Mouse (Mus musculus): Measurements from ENCODE around the gene Siglech. TPM values are rescaled to one million over a fixed set of nuclear protein-coding genes. Genes with fewer than 3 reads are reported as not detected.
"Not testable (repeated sequence)": the region's sequence is repeated elsewhere in the genome, so short reads cannot be mapped to it uniquely, and the experiment has no call there.

The Siglech gene
- polyA plus RNA-seq, 1 experiment from 2014 or later = 0.96 TPM

DNA sequence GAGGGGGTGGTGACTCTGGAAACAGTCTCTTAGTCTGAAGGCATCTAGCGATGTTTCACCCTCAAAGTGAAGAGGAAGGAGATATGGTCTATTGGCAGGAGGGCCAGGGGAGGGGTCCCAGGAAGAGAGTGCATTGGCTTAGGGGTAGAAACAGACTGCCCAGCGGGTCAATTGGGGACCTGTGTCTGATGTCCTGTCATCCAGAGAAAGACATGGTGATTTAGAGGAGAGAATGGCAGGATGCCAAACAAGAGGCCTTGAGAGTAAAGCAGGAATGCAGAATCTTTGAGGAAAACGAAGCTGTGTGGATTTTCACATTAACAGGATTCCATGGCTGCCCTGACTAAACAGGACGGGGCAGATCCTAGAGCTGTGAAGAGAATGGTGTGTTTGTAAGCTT lies 12.0 kb downstream of the Siglech start:
- Histone ChIP-seq H3K9me3 (ENCODE audit: control insufficient read depth, low read length) (no peaks in the 10 kb centered on the region), H3K27ac (ENCODE audit: low read depth, low read length) (no peak overlapping the region), H3K4me1 (ENCODE audit: control insufficient read depth, insufficient read depth, low read length) (no peaks in the 10 kb centered on the region), H3K36me3 (ENCODE audit: control insufficient read depth, insufficient read depth, low read length) (no peaks in the 10 kb centered on the region), H3K9ac (ENCODE audit: low read length) (no peak overlapping the region), H3K4me3 (ENCODE audit: low read depth, low read length) (no peak overlapping the region), H3K4me2 (no peak overlapping the region), H3K27me3 (ENCODE audit: control insufficient read depth, insufficient read depth, low read length) (no peaks in the 10 kb centered on the region)
- DNase-seq (ENCODE audit: low spot score, missing footprints) = no peak
- 84% methylated on average over 4 of the region's 4 CpGs for WGBS
- ATAC-seq (ENCODE audit: low FRiP score) = no peak

DNA sequence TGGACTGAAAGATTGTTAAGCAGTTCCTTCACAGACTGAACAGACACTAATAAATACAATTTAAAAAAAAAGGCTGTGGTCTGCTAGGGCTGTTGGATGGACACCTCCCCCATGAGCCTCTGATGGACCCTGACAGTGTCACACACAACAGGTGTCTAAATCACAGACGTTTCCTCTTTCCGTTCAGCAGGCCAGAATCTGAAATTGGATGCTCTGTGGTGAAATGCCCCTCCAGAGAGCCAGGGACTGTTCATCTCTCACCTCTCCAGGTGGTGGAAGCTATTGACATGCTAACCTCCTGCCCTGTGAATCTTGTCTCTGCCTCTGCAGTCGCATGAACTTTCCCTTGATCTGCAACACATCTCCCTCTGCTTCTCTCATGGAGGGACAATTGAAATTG lies 14.5 kb downstream of the Siglech start:
- H3K9me3 ChIP-seq (ENCODE audit: control insufficient read depth, low read length) = no peaks in the 10 kb centered on the region
- no peaks in the 10 kb centered on the region for H3K4me1 ChIP-seq (ENCODE audit: control insufficient read depth, insufficient read depth, low read length)
- no peaks in the 10 kb centered on the region for H3K27me3 ChIP-seq (ENCODE audit: control insufficient read depth, insufficient read depth, low read length)
- WGBS = 67% methylated on average over 3 of the region's 3 CpGs
- no peaks in the 10 kb centered on the region for H3K36me3 ChIP-seq (ENCODE audit: control insufficient read depth, insufficient read depth, low read length)
- DNase-seq (ENCODE audit: low spot score, missing footprints) (no peak), ATAC-seq (ENCODE audit: low FRiP score) (no peak)
- no peak overlapping the region for H3K4me2 ChIP-seq
- no peak overlapping the region for H3K4me3 ChIP-seq (ENCODE audit: low read depth, low read length)
- no peak overlapping the region for H3K27ac ChIP-seq (ENCODE audit: low read depth, low read length)
- H3K9ac ChIP-seq (ENCODE audit: low read length) = no peak overlapping the region

DNA sequence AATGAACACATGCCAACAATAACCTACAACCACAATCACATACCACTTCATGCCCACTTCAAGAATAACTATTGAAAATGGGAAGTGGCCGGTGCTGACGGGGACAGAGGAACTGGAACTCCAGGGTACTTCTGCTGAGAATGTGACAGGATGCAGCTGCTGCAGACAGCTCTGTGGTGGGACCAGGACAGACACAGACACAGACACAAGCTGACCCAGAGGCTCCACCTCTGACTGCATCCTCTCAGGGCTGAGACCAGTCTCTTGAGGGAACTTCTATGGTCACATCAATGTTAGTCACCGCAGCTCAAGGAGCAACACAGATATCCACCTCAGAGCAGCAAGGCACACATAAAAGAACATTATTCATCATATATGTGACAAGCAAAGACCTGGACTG lies 16.6 kb downstream of the Siglech start:
- Histone ChIP-seq H3K4me2 (no peak overlapping the region), H3K9ac (ENCODE audit: low read length) (no peak overlapping the region), H3K27me3 (ENCODE audit: control insufficient read depth, insufficient read depth, low read length) (no peaks in the 10 kb centered on the region), H3K27ac (ENCODE audit: low read depth, low read length) (no peak overlapping the region), H3K4me3 (ENCODE audit: low read depth, low read length) (no peak overlapping the region), H3K4me1 (ENCODE audit: control insufficient read depth, insufficient read depth, low read length) (no peaks in the 10 kb centered on the region), H3K36me3 (ENCODE audit: control insufficient read depth, insufficient read depth, low read length) (no peaks in the 10 kb centered on the region), H3K9me3 (ENCODE audit: control insufficient read depth, low read length) (no peaks in the 10 kb centered on the region)
- ATAC-seq (ENCODE audit: low FRiP score) (no peak), DNase-seq (ENCODE audit: low spot score, missing footprints) (no peak)
- WGBS = 90% methylated on average over 3 of the region's 3 CpGs

DNA sequence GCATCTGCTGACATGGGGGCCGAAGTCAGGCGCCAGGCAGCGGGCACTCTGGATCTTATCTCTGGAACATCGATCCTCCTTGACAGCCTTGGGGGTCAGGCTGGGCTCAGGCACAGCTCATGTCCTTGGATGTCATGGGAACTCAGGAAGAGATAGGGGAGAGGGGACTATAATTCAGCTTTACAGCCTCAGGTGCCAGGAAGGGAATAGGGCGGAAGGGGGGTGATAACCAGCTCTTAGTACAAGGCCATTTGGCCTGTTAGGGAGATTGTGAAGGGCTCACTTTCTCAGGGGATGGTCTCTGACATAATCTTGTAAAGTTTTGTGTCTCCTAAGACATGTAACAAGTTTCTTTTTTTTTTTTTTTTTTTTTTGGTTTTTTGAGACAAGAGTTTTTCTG lies 22.6 kb downstream of the Siglech start:
- not testable (repeated sequence) for H3K9me3 ChIP-seq (ENCODE audit: control insufficient read depth, low read length); H3K4me1 ChIP-seq (ENCODE audit: control insufficient read depth, insufficient read depth, low read length); H3K36me3 ChIP-seq (ENCODE audit: control insufficient read depth, insufficient read depth, low read length); H3K4me2 ChIP-seq; H3K9ac ChIP-seq (ENCODE audit: low read length); H3K27ac ChIP-seq (ENCODE audit: low read depth, low read length); H3K27me3 ChIP-seq (ENCODE audit: control insufficient read depth, insufficient read depth, low read length); H3K4me3 ChIP-seq (ENCODE audit: low read depth, low read length); DNase-seq (ENCODE audit: low spot score, missing footprints); ATAC-seq (ENCODE audit: low FRiP score)
- 87% methylated on average over 4 of the region's 5 CpGs for WGBS

DNA sequence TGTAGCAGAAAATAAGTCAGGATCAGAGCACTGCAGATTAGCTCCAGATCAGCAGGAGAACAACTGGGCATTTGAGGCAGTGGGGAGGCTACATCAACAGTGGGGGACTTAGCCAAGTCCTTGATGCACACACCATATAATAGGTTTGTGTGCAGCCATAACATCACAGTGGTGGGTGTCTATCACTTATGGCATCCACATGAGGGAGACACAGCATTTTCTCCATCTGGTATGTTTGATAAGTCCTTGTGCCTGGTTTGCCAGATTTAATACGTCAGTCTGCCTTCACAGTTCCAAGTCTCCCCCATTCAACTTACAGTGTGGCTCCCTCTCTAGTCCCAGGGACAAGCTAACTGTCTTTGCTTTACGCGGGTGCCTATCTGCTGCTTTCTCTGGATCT lies 24.3 kb downstream of the Siglech start:
- peaks cover 13% of the 10 kb centered on the region; the same call in 1 of the 2 replicates for H3K36me3 ChIP-seq (ENCODE audit: control insufficient read depth, insufficient read depth, low read length)
- H3K27ac ChIP-seq (ENCODE audit: low read depth, low read length) = no peak overlapping the region; the same call in 1 of the 2 replicates
- WGBS = 73% methylated on average over 3 of the region's 3 CpGs
- ATAC-seq (ENCODE audit: low FRiP score) (no peak), DNase-seq (ENCODE audit: low spot score, missing footprints) (no peak)
- no peaks in the 10 kb centered on the region for H3K9me3 ChIP-seq (ENCODE audit: control insufficient read depth, low read length)
- H3K4me2 ChIP-seq = no peak overlapping the region
- no peak overlapping the region for H3K4me3 ChIP-seq (ENCODE audit: low read depth, low read length)
- H3K4me1 ChIP-seq (ENCODE audit: control insufficient read depth, insufficient read depth, low read length) = peaks cover 8% of the 10 kb centered on the region
- H3K27me3 ChIP-seq (ENCODE audit: control insufficient read depth, insufficient read depth, low read length) = no peaks in the 10 kb centered on the region
- no peak overlapping the region; the same call in 1 of the 2 replicates for H3K9ac ChIP-seq (ENCODE audit: low read length)

DNA sequence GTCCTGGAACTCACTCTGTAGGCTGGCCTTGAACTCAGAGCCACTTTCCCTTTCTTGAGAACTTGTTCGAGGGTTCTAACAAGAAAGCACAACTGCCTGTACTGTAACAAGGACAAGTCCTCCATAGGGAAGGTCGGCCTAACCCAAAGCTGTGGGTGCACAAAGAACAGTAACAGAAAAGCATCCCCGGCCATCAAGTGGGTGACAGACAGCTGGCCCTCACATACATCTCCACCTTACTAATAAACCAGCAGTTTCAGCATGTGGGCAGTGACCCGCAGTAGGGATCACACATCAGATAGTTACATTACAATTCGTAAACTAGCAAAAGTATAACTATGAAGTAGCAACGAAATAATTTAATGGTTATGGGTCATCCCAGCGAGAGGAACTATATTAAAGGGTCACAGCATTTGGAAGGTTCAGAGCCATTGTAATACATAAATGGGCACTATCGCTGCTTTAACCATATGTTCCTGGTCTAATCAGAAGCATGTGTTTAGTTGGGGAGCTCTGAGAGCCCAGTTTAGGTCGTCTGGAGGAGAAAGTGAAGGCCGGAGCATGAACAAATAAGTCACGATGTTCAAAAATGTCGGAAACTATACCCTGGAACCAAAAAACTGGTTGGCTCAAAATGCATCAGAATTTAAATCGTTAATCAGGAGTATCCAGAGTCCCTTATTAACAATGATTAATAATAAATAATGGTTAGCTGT lies 25.4 kb downstream of the Siglech start:
- no peaks in the 10 kb centered on the region for H3K27me3 ChIP-seq (ENCODE audit: control insufficient read depth, insufficient read depth, low read length)
- H3K4me2 ChIP-seq = peak overlapping the region; percentile 73
- 38% methylated on average over 13 of the region's 13 CpGs for WGBS
- DNase-seq (ENCODE audit: low spot score, missing footprints) (peak; percentile 90), ATAC-seq (ENCODE audit: low FRiP score) (peak; percentile 45)
- peaks cover 8% of the 10 kb centered on the region for H3K4me1 ChIP-seq (ENCODE audit: control insufficient read depth, insufficient read depth, low read length)
- peaks cover 13% of the 10 kb centered on the region; the same call in 1 of the 2 replicates for H3K36me3 ChIP-seq (ENCODE audit: control insufficient read depth, insufficient read depth, low read length)
- H3K9ac ChIP-seq (ENCODE audit: low read length) = peak overlapping the region; percentile 92
- H3K27ac ChIP-seq (ENCODE audit: low read depth, low read length) = no peak overlapping the region
- peak overlapping the region; percentile 67 for H3K4me3 ChIP-seq (ENCODE audit: low read depth, low read length)
- no peaks in the 10 kb centered on the region for H3K9me3 ChIP-seq (ENCODE audit: control insufficient read depth, low read length)

DNA sequence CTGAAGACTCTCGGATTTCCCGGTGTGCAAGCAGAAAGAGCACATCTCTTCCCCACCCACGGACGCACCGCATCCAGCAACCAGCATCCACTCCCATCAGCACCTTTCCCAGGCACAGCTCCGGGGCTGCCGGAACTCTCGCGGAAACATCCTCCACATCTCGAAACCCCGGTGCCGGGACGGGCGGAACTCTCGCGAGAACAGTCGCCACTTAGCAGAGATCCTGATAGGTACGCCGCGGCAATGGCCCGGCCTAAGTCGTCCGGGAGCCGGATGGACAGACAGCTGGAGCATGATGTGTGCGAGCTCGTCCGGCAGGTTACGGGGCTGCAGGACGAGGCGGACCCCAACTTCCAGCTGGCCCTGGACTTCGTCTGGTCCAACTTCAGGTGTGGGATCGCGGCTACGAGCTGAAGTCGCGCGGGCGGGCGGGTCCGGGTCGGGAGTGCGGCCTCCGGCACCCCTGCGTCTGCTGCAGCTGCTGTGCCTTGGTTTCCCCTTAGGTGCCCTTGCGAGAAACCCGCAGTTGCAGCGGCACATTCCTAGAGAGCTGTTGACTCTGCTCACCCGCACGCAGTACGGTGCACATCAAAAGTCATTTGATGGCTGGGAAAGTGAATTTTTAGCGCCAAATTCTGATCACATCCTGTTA lies 26.1 kb downstream of the Siglech start, which contains the start of gene Tubgcp5:
Gene Tubgcp5, plus strand, starts transcription at position 203 of the 652 bp plus-strand sequence.
- ATAC-seq (ENCODE audit: low FRiP score) (peak; percentile 99), DNase-seq (ENCODE audit: low spot score, missing footprints) (peak; percentile 99)
- Histone ChIP-seq H3K36me3 (ENCODE audit: control insufficient read depth, insufficient read depth, low read length) (peaks cover 13% of the 10 kb centered on the region; the same call in 1 of the 2 replicates), H3K4me1 (ENCODE audit: control insufficient read depth, insufficient read depth, low read length) (peaks cover 8% of the 10 kb centered on the region), H3K9me3 (ENCODE audit: control insufficient read depth, low read length) (no peaks in the 10 kb centered on the region), H3K9ac (ENCODE audit: low read length) (peak within 1 kb of the TSS; percentile 92), H3K4me3 (ENCODE audit: low read depth, low read length) (peak within 1 kb of the TSS; percentile 67), H3K27me3 (ENCODE audit: control insufficient read depth, insufficient read depth, low read length) (no peaks in the 10 kb centered on the region), H3K4me2 (peak within 1 kb of the TSS; percentile 73), H3K27ac (ENCODE audit: low read depth, low read length) (no peak within 1 kb of the TSS; the same call in 1 of the 2 replicates)
- under 1% methylated on average over 50 of the region's 51 CpGs for WGBS

DNA sequence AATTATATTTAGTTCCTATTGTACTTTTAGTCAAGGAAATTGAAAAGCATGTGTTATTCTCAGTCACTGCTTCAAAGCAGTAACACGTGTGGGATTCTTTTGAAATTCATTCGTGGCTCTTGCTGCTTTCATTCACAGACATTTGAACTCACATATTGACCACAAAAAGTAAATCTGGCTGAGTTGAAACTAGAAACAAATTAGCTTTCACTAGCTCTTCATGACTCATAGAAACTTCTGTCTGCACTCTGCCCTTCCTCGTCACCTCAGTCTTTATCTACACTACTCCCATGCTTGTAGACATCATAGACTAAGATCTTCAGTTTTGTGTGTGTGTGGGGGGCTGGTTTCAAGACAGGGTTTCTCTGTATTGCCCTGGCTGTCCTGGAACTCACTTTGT lies 32.0 kb downstream of the Siglech start:
- no peak for ATAC-seq (ENCODE audit: low FRiP score)
- H3K36me3 ChIP-seq (ENCODE audit: control insufficient read depth, insufficient read depth, low read length) = peaks cover 26% of the 10 kb centered on the region
- WGBS = 91% methylated on average over 3 of the region's 3 CpGs

DNA sequence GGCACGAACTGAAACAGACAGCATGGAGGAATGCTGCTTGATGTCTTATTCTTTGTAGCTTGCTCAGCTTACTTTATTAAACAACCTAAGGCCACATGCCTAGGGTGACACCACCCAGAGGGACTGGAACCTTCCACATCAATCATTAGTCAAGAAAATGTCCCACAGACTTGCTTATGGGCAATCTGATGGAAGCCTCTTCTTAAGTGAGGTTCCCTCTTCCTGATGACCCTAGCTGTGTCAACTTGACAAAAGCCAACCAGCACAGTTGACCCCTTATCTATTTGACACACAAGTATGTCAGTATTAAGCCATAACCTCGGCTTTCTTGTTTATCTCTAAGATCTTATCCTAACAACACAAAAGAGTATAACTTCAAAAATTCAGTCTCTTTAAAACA lies 42.0 kb downstream of the Siglech start:
- H3K4me1 ChIP-seq (ENCODE audit: control insufficient read depth, insufficient read depth, low read length) = no peaks in the 10 kb centered on the region
- H3K4me2 ChIP-seq = no peak overlapping the region
- no peak overlapping the region for H3K4me3 ChIP-seq (ENCODE audit: low read depth, low read length)
- H3K9ac ChIP-seq (ENCODE audit: low read length) = no peak overlapping the region
- H3K27ac ChIP-seq (ENCODE audit: low read depth, low read length) = no peak overlapping the region
- 93% methylated on average over 2 of the region's 2 CpGs for WGBS
- DNase-seq (ENCODE audit: low spot score, missing footprints) = peak; percentile 71
- H3K36me3 ChIP-seq (ENCODE audit: control insufficient read depth, insufficient read depth, low read length) = peaks cover 23% of the 10 kb centered on the region
- ATAC-seq (ENCODE audit: low FRiP score) = no peak
- H3K27me3 ChIP-seq (ENCODE audit: control insufficient read depth, insufficient read depth, low read length) = no peaks in the 10 kb centered on the region
- H3K9me3 ChIP-seq (ENCODE audit: control insufficient read depth, low read length) = no peaks in the 10 kb centered on the region

More for the DNA sequence above, 32.0 kb downstream of the Siglech start:
- DNase-seq (ENCODE audit: low spot score, missing footprints) = peak; percentile 59
- Histone ChIP-seq H3K4me1 (ENCODE audit: control insufficient read depth, insufficient read depth, low read length) (peaks cover 3% of the 10 kb centered on the region; the same call in 1 of the 2 replicates), H3K9me3 (ENCODE audit: control insufficient read depth, low read length) (no peaks in the 10 kb centered on the region), H3K4me3 (ENCODE audit: low read depth, low read length) (no peak overlapping the region), H3K4me2 (no peak overlapping the region), H3K9ac (ENCODE audit: low read length) (no peak overlapping the region), H3K27ac (ENCODE audit: low read depth, low read length) (no peak overlapping the region), H3K27me3 (ENCODE audit: control insufficient read depth, insufficient read depth, low read length) (no peaks in the 10 kb centered on the region)
